Mouse (Mus musculus): ENCODE measurements around the gene Stard13.

The Stard13 gene

GRCm38 (mm10) chr5:151142671-151143601 is 90.7 kb downstream of the Stard13 start:
- no peak for DNase-seq (ENCODE audit: low read depth, low spot score)

- no peak for DNase-seq (ENCODE audit: low read depth, low spot score)
Measured at GRCm38 (mm10) chr5:151142241-151142640, 91.4 kb downstream of the Stard13 start.

- no peak for DNase-seq (ENCODE audit: low read depth, low spot score)
Measured at GRCm38 (mm10) chr5:151137901-151138300, 95.7 kb downstream of the Stard13 start.

GRCm38 (mm10) chr5:151137311-151137710 is 96.3 kb downstream of the Stard13 start:
- DNase-seq (ENCODE audit: low read depth, low spot score) = no peak

GRCm38 (mm10) chr5:151135965-151136364 is 97.7 kb downstream of the Stard13 start:
- DNase-seq (ENCODE audit: low read depth, low spot score) = no peak

- no peak for DNase-seq (ENCODE audit: low read depth, low spot score)
Measured at GRCm38 (mm10) chr5:151135078-151135826, 98.4 kb downstream of the Stard13 start.

- no peak for DNase-seq (ENCODE audit: low read depth, low spot score)
Measured at GRCm38 (mm10) chr5:151134202-151134601, 99.4 kb downstream of the Stard13 start.

- no peak for DNase-seq (ENCODE audit: low read depth, low spot score)
Measured at GRCm38 (mm10) chr5:151133744-151134143, 99.9 kb downstream of the Stard13 start.

GRCm38 (mm10) chr5:151129762-151130161 is 103.9 kb downstream of the Stard13 start:
- DNase-seq (ENCODE audit: low read depth, low spot score) = no peak

- DNase-seq (ENCODE audit: low read depth, low spot score) = no peak
Measured at GRCm38 (mm10) chr5:151127298-151127717, 106.3 kb downstream of the Stard13 start.

GRCm38 (mm10) chr5:151126608-151127005 is 107.0 kb downstream of the Stard13 start:
- no peak for DNase-seq (ENCODE audit: low read depth, low spot score)

GRCm38 (mm10) chr5:151125985-151126607 is 107.5 kb downstream of the Stard13 start:
- DNase-seq (ENCODE audit: low read depth, low spot score) = no peak

GRCm38 (mm10) chr5:151117846-151118245 is 115.8 kb downstream of the Stard13 start:
- DNase-seq (ENCODE audit: low read depth, low spot score) = no peak

- DNase-seq (ENCODE audit: low read depth, low spot score) = no peak
Measured at GRCm38 (mm10) chr5:151116192-151116887, 117.3 kb downstream of the Stard13 start.

- no peak for DNase-seq (ENCODE audit: low read depth, low spot score)
Measured at GRCm38 (mm10) chr5:151112743-151113142, 120.9 kb downstream of the Stard13 start.

GRCm38 (mm10) chr5:151111080-151111871 is 122.4 kb downstream of the Stard13 start:
- DNase-seq (ENCODE audit: low read depth, low spot score) = no peak

- DNase-seq (ENCODE audit: low read depth, low spot score) = no peak
Measured at GRCm38 (mm10) chr5:151110461-151110908, 123.2 kb downstream of the Stard13 start.

- DNase-seq (ENCODE audit: low read depth, low spot score) = no peak
Measured at GRCm38 (mm10) chr5:151109822-151110221, 123.8 kb downstream of the Stard13 start.

GRCm38 (mm10) chr5:151108955-151109354 is 124.7 kb downstream of the Stard13 start:
- no peak for DNase-seq (ENCODE audit: low read depth, low spot score)

GRCm38 (mm10) chr5:151108291-151108897 is 125.2 kb downstream of the Stard13 start:
- DNase-seq (ENCODE audit: low read depth, low spot score) = no peak
